Mouse (Mus musculus) small intestine, adult 2 months (tissue): ENCODE results near the gene Cyp1a1.

Experiments used
- CTCF ChIP-seq: fragments of 200-500 bp; IDR thresholded peaks from 2 replicates; pipeline ENCODE4 v1.5.1; 2012; ENCODE audit warnings: low read depth, mild to moderate bottlenecking, control low read depth, inconsistent platforms, low read length, moderate library complexity, mixed read lengths; ENCODE audit not compliant: insufficient replicate concordance, insufficient read length; ENCODE audit errors: extremely low read depth
- POLR2A ChIP-seq: fragments of 200-500 bp; IDR thresholded peaks from 2 replicates; pipeline ENCODE4 v1.6.1; 2012; ENCODE audit warnings: low read depth, mild to moderate bottlenecking, control low read depth, inconsistent platforms, low read length, moderate library complexity

DNA sequence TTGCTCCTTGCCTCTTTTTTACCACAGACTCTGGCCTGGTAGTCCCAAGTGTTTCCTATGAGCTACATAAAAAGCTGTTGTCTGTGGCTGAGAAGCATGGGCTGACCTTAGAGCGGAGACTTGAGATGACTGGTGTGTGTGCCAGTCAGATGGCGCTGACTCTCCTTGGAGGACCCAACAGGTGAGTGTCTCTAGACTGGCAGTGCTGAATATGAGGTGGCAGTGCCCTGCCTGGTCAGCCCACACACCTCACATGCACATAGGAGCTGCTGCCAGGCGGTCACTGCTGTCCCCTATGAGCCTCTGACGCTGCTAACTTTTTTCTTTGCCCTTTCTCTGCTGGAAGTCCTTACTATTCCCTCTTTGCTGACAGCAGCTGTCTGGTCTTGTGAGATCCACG lies 52.1 kb downstream of the Cyp1a1 start:
- TF ChIP-seq CTCF (no peak), POLR2A (no peak)
